Mouse (Mus musculus) MEL (cell line): ENCODE data around the gene Atp6v1g2. TPM values are rescaled to one million over a fixed set of nuclear protein-coding genes. Genes with fewer than 3 reads are reported as not detected.

ENCODE experiments used
- DNase-seq: peaks from one replicate; pipeline ENCODE4 v3.0.0; 2011; ENCODE audit warnings: low read depth, low spot score
- H3K27ac ChIP-seq: 2 replicates; pipeline ENCODE4 v1.5.1; 2012; ENCODE audit warnings: low read depth, mild to moderate bottlenecking, control low read depth, low read length, moderate library complexity; ENCODE audit not compliant: control insufficient read depth
- H3K27me3 ChIP-seq, 2 experiments: fragments of 150-350 bp in 1 of 2; sonication (generic) in 1 of 2; 2 replicates each; pipeline ENCODE4 v1.6.1; 2012; ENCODE audit warnings: low read length in 2 of 2, mild to moderate bottlenecking in 2 of 2, improper control_type of control experiment in 1 of 2, moderate library complexity in 1 of 2; ENCODE audit not compliant: insufficient read depth in 2 of 2, control insufficient read depth in 1 of 2
- H3K36me3 ChIP-seq, 2 experiments: 2 replicates each; pipeline ENCODE4 v1.6.1; 2012 to 2014; ENCODE audit warnings: low read length in 2 of 2, improper control_type of control experiment in 1 of 2, inconsistent platforms in 1 of 2, mild to moderate bottlenecking in 1 of 2; ENCODE audit not compliant: insufficient read depth in 2 of 2, control insufficient read depth in 1 of 2
- H3K4me1 ChIP-seq, 2 experiments: fragments of 150-350 bp in 1 of 2; sonication (generic) in 1 of 2; 2 replicates each; pipeline ENCODE4 v1.6.1; 2012; ENCODE audit warnings: low read length in 2 of 2, improper control_type of control experiment in 1 of 2, mild to moderate bottlenecking in 1 of 2; ENCODE audit not compliant: insufficient read depth in 2 of 2, control insufficient read depth in 1 of 2
- H3K4me3 ChIP-seq, 2 experiments: fragments of 150-350 bp in 1 of 2; sonication (generic) in 1 of 2; 2 replicates each; pipeline ENCODE4 v1.5.1; 2012; ENCODE audit warnings: low read depth in 2 of 2, low read length in 2 of 2, mild to moderate bottlenecking in 2 of 2, moderate library complexity in 2 of 2, control low read depth in 1 of 2, improper control_type of control experiment in 1 of 2; ENCODE audit not compliant: control insufficient read depth in 1 of 2, insufficient read depth in 1 of 2
- H3K79me2 ChIP-seq: 2 replicates; pipeline ENCODE4 v1.6.1; 2012; ENCODE audit warnings: mild to moderate bottlenecking, low read length, moderate library complexity; ENCODE audit not compliant: control insufficient read depth, poor library complexity, insufficient read depth
- H3K9ac ChIP-seq: 2 replicates; pipeline ENCODE4 v1.6.1; 2012; ENCODE audit warnings: low read depth, mild to moderate bottlenecking, control low read depth, low read length, moderate library complexity; ENCODE audit not compliant: control insufficient read depth, poor library complexity, severe bottlenecking
- H3K9me3 ChIP-seq: fragments of 150-350 bp; sonication (generic); replicated peaks from 2 replicates; pipeline ENCODE4 v1.6.1; 2012; ENCODE audit warnings: mild to moderate bottlenecking, low read length, improper control_type of control experiment, moderate library complexity; ENCODE audit not compliant: insufficient read depth
- BHLHE40 ChIP-seq: IDR thresholded peaks from 2 replicates; pipeline ENCODE4 v1.6.1; 2012; ENCODE audit warnings: low read depth, mild to moderate bottlenecking, inconsistent platforms, low read length, improper control_type of control experiment, borderline replicate concordance
- CHD2 ChIP-seq: IDR thresholded peaks from 2 replicates; pipeline ENCODE4 v1.6.1; 2011; ENCODE audit warnings: low read length, improper control_type of control experiment
- ELF1 ChIP-seq: IDR thresholded peaks from 2 replicates; pipeline ENCODE4 v1.6.1; 2014; ENCODE audit warnings: low read depth, mild to moderate bottlenecking, inconsistent platforms, low read length, improper control_type of control experiment, moderate library complexity
- EP300 ChIP-seq, 2 experiments: IDR thresholded peaks; 2 replicates each; pipeline ENCODE4 v1.6.1; 2011; ENCODE audit warnings: improper control_type of control experiment in 2 of 2, low read length in 2 of 2, low read depth in 1 of 2, mild to moderate bottlenecking in 1 of 2
- ETS1 ChIP-seq: IDR thresholded peaks from 2 replicates; pipeline ENCODE4 v1.6.1; 2012; ENCODE audit warnings: low read depth, mild to moderate bottlenecking, inconsistent platforms, low read length, improper control_type of control experiment, moderate library complexity
- GATA1 ChIP-seq: IDR thresholded peaks from 2 replicates; pipeline ENCODE4 v1.6.1; 2011; ENCODE audit warnings: low read depth, low read length, improper control_type of control experiment
- HCFC1 ChIP-seq: IDR thresholded peaks from 2 replicates; pipeline ENCODE4 v1.6.1; 2012; ENCODE audit warnings: low read depth, mild to moderate bottlenecking, inconsistent platforms, low read length, improper control_type of control experiment, moderate library complexity
- MAFK ChIP-seq: IDR thresholded peaks from 2 replicates; pipeline ENCODE4 v1.6.1; 2011; ENCODE audit warnings: low read depth, mild to moderate bottlenecking, low read length, improper control_type of control experiment, borderline replicate concordance
- MAX ChIP-seq: IDR thresholded peaks from 2 replicates; pipeline ENCODE4 v1.6.1; 2011; ENCODE audit warnings: low read length, improper control_type of control experiment
- MAZ ChIP-seq: IDR thresholded peaks from 2 replicates; pipeline ENCODE4 v1.6.1; 2012; ENCODE audit warnings: low read depth, mild to moderate bottlenecking, inconsistent platforms, low read length, improper control_type of control experiment
- MEF2A ChIP-seq: IDR thresholded peaks from 2 replicates; pipeline ENCODE4 v1.6.1; 2014; ENCODE audit warnings: low read depth, mild to moderate bottlenecking, inconsistent platforms, low read length, improper control_type of control experiment; ENCODE audit not compliant: poor library complexity, insufficient replicate concordance, severe bottlenecking; ENCODE audit errors: extremely low read depth
- MXI1 ChIP-seq: IDR thresholded peaks from 2 replicates; pipeline ENCODE4 v1.6.1; 2011; ENCODE audit warnings: mild to moderate bottlenecking, low read depth, low read length, improper control_type of control experiment
- MYC ChIP-seq: IDR thresholded peaks from 2 replicates; pipeline ENCODE4 v1.6.1; 2011; ENCODE audit warnings: low read depth, mild to moderate bottlenecking, low read length, improper control_type of control experiment, moderate library complexity
- NELFE ChIP-seq: IDR thresholded peaks from 2 replicates; pipeline ENCODE4 v1.6.1; 2011; ENCODE audit warnings: low read depth, low read length, improper control_type of control experiment
- NRF1 ChIP-seq: IDR thresholded peaks from 2 replicates; pipeline ENCODE4 v1.6.1; 2014; ENCODE audit warnings: low read depth, mild to moderate bottlenecking, inconsistent platforms, low read length, improper control_type of control experiment, moderate library complexity; ENCODE audit not compliant: poor library complexity, insufficient read depth, severe bottlenecking
- POLR2A ChIP-seq, 2 experiments: IDR thresholded peaks; 2 replicates each; pipeline ENCODE4 v1.6.1; 2011 to 2012; ENCODE audit warnings: low read length in 2 of 2, mild to moderate bottlenecking in 2 of 2, control low read depth in 1 of 2, improper control_type of control experiment in 1 of 2, low read depth in 1 of 2, moderate library complexity in 1 of 2; ENCODE audit not compliant: control insufficient read depth in 1 of 2, insufficient read depth in 1 of 2, poor library complexity in 1 of 2
- POLR2AphosphoS5 ChIP-seq: IDR thresholded peaks from 2 replicates; pipeline ENCODE4 v1.6.1; 2012; ENCODE audit warnings: low read depth, borderline replicate concordance, mild to moderate bottlenecking, inconsistent platforms, low read length, moderate library complexity, mixed read lengths
- RCOR1 ChIP-seq: IDR thresholded peaks from 2 replicates; pipeline ENCODE4 v1.6.1; 2012; ENCODE audit warnings: low read depth, mild to moderate bottlenecking, inconsistent platforms, low read length, improper control_type of control experiment
- SIN3A ChIP-seq: IDR thresholded peaks from 2 replicates; pipeline ENCODE4 v1.6.1; 2012; ENCODE audit warnings: low read length, improper control_type of control experiment, inconsistent platforms
- TAL1 ChIP-seq: IDR thresholded peaks from 2 replicates; pipeline ENCODE4 v1.6.1; 2012; ENCODE audit warnings: mild to moderate bottlenecking, inconsistent platforms, low read length, moderate library complexity, mixed read lengths
- TBP ChIP-seq: IDR thresholded peaks from 2 replicates; pipeline ENCODE4 v1.8.0; 2011; ENCODE audit warnings: low read depth, low read length, improper control_type of control experiment
- TCF12 ChIP-seq: IDR thresholded peaks from 2 replicates; pipeline ENCODE4 v1.6.1; 2014; ENCODE audit warnings: low read depth, mild to moderate bottlenecking, inconsistent platforms, low read length, improper control_type of control experiment, moderate library complexity
- USF1 ChIP-seq: IDR thresholded peaks from 2 replicates; pipeline ENCODE4 v1.6.1; 2014; ENCODE audit warnings: low read depth, mild to moderate bottlenecking, inconsistent platforms, low read length, improper control_type of control experiment, moderate library complexity
- ZC3H11A ChIP-seq: IDR thresholded peaks from 2 replicates; pipeline ENCODE4 v1.6.1; 2012; ENCODE audit warnings: low read depth, mild to moderate bottlenecking, inconsistent platforms, low read length, improper control_type of control experiment
- ZKSCAN1 ChIP-seq: IDR thresholded peaks from 2 replicates; pipeline ENCODE4 v1.6.1; 2012; ENCODE audit warnings: low read depth, mild to moderate bottlenecking, inconsistent platforms, low read length, improper control_type of control experiment, moderate library complexity
- ZNF384 ChIP-seq: IDR thresholded peaks from 2 replicates; pipeline ENCODE4 v1.6.1; 2012; ENCODE audit warnings: low read depth, mild to moderate bottlenecking, inconsistent platforms, low read length, improper control_type of control experiment
- polyA plus RNA-seq, 2 experiments: library from polyadenylated mRNA; stranded (reverse) in 1 of 2; unstranded in 1 of 2; fragments of >175 nt in 1 of 2; fragments of >200 nt in 1 of 2; gene quantifications; 2 replicates each; pipeline versions ENCODE4 v1.2.1 to v1.2.4; 2012; ENCODE audit warnings: low replicate concordance in 2 of 2, low read depth in 1 of 2; ENCODE audit not compliant: insufficient read length in 2 of 2, insufficient read depth in 1 of 2, missing spikeins in 1 of 2
- total RNA-seq: library from RNA; depleted of rRNA; stranded (reverse); fragments of 300-350 nt; gene quantifications from 2 replicates; pipeline ENCODE4 v1.2.3, GENCODE M21; 2012

Atp6v1g2 gene
- total and polyA plus RNA-seq, 3 experiments = 0.46 to 4.7 TPM; not detected in 1

DNA sequence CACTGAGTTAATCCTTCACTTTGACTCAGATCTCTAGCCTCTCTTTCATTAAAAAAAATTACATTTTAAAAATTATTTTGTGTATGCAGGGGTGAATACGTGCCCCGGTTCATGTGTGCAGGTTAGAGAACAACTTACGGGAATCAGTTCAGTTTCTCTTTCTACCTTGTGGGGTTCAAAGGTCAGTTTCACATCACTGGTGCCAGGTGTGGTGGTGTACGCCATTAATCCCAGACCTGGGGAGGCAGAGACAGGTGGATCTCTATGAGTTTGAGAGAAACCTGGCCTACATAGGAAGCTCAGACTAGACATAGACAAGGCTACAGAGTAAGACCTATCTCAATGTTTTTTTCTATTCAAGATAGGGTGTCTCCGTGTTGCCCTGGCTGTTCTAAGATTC is 20.4 kb upstream of the Atp6v1g2 start:
- Histone ChIP-seq H3K9me3 (no peaks in the 10 kb centered on the region), H3K27me3 (no peaks in the 10 kb centered on the region), H3K79me2 (no peaks in the 10 kb centered on the region; the same call in 1 of the 2 replicates), H3K27ac (no peak overlapping the region), H3K36me3 (peaks cover 0 to 18% of the 10 kb centered on the region in 2 experiments; a peak in 2 of 4 replicates), H3K9ac (no peak overlapping the region), H3K4me3 (no peak overlapping the region), H3K4me1 (peaks cover 7 to 28% of the 10 kb centered on the region in 2 experiments)
- no peak for DNase-seq
- no peak for TF ChIP-seq ZNF384
- no peak for TF ChIP-seq GATA1

DNA sequence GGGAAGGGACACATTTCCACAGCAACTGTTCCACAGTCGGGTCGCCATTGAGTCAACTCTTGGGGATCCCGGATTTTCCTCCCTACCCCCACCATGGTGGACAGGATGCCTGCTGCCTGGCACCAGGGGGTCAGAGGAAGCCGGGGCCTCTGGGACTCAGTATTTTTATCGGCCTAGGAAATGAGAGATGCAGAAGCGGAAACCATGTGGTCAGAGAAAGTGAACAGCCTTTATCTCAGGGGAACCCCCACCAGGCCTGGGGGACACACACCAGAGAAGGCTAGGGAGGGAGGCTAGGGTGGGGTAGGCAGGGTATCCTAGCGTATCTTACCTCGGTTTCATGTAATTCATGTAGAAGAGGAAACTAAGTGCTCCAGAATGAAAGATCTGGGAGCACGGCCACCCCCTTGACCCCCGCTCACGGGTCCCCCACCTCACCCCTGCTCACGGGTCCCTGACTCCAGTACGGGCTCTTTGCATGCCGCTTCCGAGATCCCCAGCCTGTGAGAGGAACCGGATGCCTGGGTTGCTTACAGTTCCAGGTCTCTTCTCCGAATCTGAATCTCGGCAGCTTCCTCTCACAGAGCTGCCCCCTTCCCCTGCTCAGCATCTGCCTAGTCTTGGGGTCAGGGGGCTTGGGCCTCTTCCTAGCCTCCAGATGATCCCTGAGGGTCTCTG is 14.8 kb upstream of the Atp6v1g2 start:
- H3K9me3 ChIP-seq = no peaks in the 10 kb centered on the region
- H3K4me1 ChIP-seq = peaks cover 6 to 30% of the 10 kb centered on the region in 2 experiments
- peak overlapping the region in 1 of 2 experiments; percentile 16; a peak in 1 of 4 replicates for H3K4me3 ChIP-seq
- peak overlapping the region; percentile 94 for H3K27ac ChIP-seq
- TF ChIP-seq MYC = peak; percentile 81
- peak; percentile 83; the same call in 1 of the 2 replicates for TF ChIP-seq MAZ
- peak; percentile 52 for TF ChIP-seq MAX
- TF ChIP-seq EP300 (IDR thresholded peaks at IDR 0.05; ENCODE audit: low read depth in 1 of 2, low read length in 2 of 2) = peak; percentile 74 to 86
- peak; percentile 85 for TF ChIP-seq ETS1
- TF ChIP-seq MEF2A = 0 out of 2 replicates have a peak, but pooled peaks have one; percentile 33
- no peak for TF ChIP-seq NRF1
- TF ChIP-seq BHLHE40 = peak; percentile 57; the same call in 1 of the 2 replicates
- peak; percentile 75 for TF ChIP-seq GATA1
- no peak for TF ChIP-seq HCFC1
- TF ChIP-seq MXI1 = peak; percentile 43; the same call in 1 of the 2 replicates
- TF ChIP-seq NELFE = 0 out of 2 replicates have a peak, but pooled peaks have one; percentile 13
- no peak for TF ChIP-seq ZC3H11A
- TF ChIP-seq ELF1 = 0 out of 2 replicates have a peak, but pooled peaks have one; percentile 20
- TF ChIP-seq MAFK = no peak
- TF ChIP-seq POLR2AphosphoS5 = no peak
- peak; percentile 66 for TF ChIP-seq TAL1
- peak; percentile 56; the same call in 1 of the 2 replicates for TF ChIP-seq TCF12
- peak; percentile 81 for TF ChIP-seq SIN3A
- TF ChIP-seq POLR2A (IDR thresholded peaks at IDR 0.05; ENCODE audit: control insufficient read depth in 1 of 2, insufficient read depth in 1 of 2, low read depth in 1 of 2, low read length in 2 of 2, poor library complexity in 1 of 2) = peak in 1 of 2 experiments; percentile 27; a peak in 1 of 4 replicates
- TF ChIP-seq RCOR1 = peak; percentile 36; the same call in 1 of the 2 replicates
- TF ChIP-seq TBP = 0 out of 2 replicates have a peak, but pooled peaks have one; percentile 12
- TF ChIP-seq USF1 = peak; percentile 55; the same call in 1 of the 2 replicates
- TF ChIP-seq CHD2 = peak; percentile 24; the same call in 1 of the 2 replicates
- TF ChIP-seq ZKSCAN1 = no peak
- H3K9ac ChIP-seq = peak overlapping the region; percentile 61
- peaks cover 0 to 27% of the 10 kb centered on the region in 2 experiments; a peak in 3 of 4 replicates for H3K36me3 ChIP-seq
- H3K79me2 ChIP-seq = no peaks in the 10 kb centered on the region; the same call in 1 of the 2 replicates
- H3K27me3 ChIP-seq = no peaks in the 10 kb centered on the region
- DNase-seq = peak; percentile 85
